Mouse (Mus musculus) 3134 (cell line): Measurements from ENCODE around the gene Snn.
A peak's percentile ranks its signal among the peaks of the same experiment; 100 is the strongest.
"Not testable (repeated sequence)": the region's sequence is repeated elsewhere in the genome, so short reads cannot be mapped to it uniquely, and the experiment has no call there.

Experiments
- DNase-seq: peaks from one replicate; pipeline ENCODE4 v3.0.0-alpha.2; 2011; ENCODE audit warnings: low spot score; ENCODE audit not compliant: insufficient read length; ENCODE audit errors: extremely low read depth

The Snn gene

GRCm38 (mm10) chr16:11060645-11061044 lies at the start of gene Snn:
Gene Snn (plus strand): TSS chr16:11060945.
- DNase-seq: no peak

DNA sequence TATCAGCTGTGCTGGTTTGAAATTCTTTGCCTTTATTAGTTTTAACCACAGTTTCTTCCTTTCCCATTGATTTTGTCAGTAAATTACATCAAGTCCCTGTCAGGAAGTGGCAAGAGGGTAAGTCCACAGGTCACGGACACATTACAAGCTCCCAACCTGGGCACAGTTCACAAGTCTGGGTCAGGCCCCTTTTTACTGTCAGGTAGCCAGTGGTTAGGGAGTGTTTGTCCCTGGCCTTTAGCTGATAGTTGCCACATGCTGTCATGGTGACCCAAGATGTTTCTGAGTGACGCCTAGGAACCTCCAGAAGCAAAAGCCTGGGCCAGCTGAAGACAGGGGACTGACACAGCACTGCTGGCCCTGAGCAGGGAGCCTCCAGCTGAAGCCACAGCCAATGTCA lies 49.5 kb upstream of the Snn start:
- DNase-seq: no peak

DNA sequence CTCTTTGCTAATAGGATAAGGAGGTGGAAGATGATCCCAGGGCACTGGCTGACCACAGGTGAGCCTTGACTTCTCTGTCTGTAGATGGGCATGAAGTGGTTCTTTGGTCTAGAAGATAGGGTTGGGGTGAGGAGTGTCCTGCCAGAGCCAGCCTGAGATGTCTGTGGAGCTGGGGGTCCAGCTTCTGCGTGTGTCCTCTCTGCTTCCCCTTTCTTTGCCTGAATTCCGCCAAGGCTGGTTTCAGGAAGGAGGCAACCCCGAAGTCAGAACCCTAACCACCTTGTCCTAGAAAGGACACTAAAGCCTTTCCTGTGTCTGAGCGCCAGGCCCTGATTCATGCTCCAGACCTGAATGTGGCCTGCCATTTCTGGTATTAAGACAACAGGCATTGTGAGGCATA lies 48.8 kb upstream of the Snn start:
- no peak for DNase-seq

GRCm38 (mm10) chr16:11012571-11013463 lies 47.9 kb upstream of the Snn start:
- peak; percentile 85 for DNase-seq

DNA sequence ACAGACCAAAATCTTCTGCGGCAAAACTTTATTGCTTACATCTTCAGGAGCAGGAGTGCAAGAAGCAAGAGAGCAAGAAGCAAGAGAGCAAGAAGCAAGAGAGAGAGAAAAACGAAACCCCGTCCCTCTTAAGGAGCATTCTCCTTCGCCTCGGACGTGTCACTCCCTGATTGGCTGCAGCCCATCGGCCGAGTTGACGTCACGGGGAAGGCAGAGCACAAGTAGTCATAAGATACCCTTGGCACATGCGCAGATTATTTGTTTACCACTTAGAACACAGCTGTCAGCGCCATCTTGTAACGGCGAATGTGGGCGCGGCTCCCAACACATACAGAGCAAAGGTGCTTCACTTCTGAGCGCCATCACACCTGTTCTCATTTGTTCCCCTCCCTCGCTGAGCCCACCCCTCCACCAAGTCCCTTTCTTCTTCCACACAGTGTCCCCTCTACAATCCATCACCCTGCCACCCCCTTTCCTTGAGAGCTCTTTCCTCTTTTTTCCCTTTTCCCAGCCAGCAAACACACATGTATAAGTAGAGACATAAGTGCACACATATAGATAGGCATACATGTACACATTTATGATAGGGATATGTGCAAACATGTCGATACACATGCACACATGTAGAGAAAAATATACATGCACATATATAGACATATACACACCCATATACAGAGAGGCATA lies 47.1 kb upstream of the Snn start:
- not testable (repeated sequence) for DNase-seq

- DNase-seq: no peak
Observed at GRCm38 (mm10) chr16:11014407-11014806, 46.3 kb upstream of the Snn start.

GRCm38 (mm10) chr16:11016353-11016752 lies 44.4 kb upstream of the Snn start:
- DNase-seq: no peak

DNA sequence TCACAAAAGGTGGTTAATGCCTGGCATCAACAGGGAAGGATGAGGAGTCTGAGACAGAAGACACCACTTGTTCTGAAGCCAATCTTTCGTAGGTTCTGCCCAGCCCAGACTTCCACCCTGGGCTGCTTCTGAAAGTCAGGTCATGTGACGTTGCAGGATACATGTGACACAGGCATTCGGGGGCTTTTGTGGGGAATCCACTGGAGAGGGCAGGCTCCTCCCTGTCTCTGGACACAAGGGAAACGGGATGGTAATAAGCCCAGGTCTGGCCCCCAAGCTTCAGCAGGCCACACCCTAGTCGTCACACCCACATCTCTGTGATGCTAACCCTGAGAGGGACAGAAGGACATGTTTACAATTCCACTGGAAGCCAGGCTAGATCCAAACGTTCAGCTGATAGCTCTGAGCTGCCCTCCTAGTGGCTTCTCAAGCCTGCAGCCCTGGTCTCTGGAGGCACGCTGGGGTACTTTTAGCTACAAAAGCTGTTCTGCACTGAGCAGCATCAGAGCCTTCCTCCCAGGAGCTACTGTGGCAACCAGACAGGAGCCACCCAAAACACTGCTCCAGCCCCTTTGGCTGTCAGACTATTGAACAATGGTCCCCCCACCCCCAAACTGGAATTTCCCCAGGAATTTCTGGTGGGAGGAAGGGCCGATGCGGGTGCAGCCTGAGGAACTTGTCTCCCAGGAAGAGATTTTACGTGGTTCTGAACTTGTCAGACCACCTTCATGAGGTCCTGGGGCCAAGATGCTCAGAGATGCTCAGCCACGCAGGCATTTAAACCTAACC lies 42.7 kb upstream of the Snn start:
- DNase-seq: no peak

- peak; percentile 80 for DNase-seq
Observed at GRCm38 (mm10) chr16:11021403-11022112, 39.2 kb upstream of the Snn start.

DNA sequence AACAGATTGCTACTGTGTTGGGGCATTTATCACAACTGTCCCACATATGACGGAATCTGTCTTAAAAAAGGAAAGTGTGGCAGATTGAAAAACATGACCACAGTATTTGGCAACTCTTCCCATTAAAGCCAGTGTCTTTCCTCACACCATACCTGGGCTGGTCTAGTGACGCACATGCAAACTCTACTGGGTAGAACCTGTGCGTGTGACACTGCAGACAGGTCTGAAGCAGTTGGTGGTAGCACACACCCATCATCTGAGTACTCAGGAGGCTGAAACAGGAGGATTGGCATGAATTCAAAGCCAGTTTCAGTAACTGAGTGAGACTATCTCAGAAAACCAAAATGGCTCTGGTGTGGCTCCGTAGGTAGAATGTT lies 38.6 kb upstream of the Snn start:
- no peak for DNase-seq

GRCm38 (mm10) chr16:11023618-11024017 lies 37.1 kb upstream of the Snn start:
- DNase-seq: no peak

DNA sequence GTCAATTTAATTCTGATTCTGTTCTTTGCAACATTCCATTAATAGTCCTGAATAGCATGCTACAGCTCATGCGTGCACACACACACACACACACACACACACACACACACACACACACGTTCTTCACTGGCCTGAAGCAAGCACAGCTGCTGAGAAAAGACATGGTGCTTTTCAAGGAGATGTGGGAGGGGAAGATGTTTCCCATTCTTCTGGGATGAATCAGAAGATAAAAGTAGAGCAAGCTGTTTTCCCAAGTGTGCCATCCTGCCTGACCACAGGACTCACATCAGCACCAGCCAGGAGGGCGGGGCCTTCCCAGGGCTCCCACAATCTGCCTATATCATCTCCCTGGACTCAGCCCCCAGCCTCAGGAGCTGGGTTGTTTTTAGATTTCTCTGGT lies 35.9 kb upstream of the Snn start:
- peak; percentile 85 for DNase-seq

DNA sequence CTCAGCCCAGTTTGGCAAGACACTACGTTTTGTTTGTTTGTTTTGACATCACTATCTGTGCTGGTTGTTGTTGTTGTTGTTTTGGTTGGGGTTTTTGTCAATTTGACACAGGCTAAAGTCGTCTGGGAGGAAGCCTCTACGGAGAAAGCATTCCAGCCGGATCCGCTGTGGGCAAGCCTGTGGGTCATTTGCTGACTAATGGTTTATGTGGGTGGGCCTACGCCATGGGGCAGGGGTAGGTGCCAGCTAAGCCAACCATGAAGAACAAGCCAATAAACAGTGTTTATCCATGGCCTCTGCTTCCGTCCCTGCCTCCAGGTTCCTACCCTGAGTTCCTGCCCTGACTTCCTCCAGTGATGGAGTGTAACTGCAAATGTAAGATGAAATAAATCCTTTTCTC lies 32.5 kb upstream of the Snn start:
- peak; percentile 68 for DNase-seq

- DNase-seq: no peak
Observed at GRCm38 (mm10) chr16:11030844-11031243, 29.9 kb upstream of the Snn start.

GRCm38 (mm10) chr16:11031320-11031719 lies 29.4 kb upstream of the Snn start:
- DNase-seq: no peak

GRCm38 (mm10) chr16:11034193-11034803 lies 26.4 kb upstream of the Snn start:
- DNase-seq: peak; percentile 72

- DNase-seq: no peak
Observed at GRCm38 (mm10) chr16:11035273-11035672, 25.5 kb upstream of the Snn start.

GRCm38 (mm10) chr16:11035790-11036431 lies 24.8 kb upstream of the Snn start:
- DNase-seq: peak; percentile 72

- no peak for DNase-seq
Observed at GRCm38 (mm10) chr16:11040603-11041002, 20.1 kb upstream of the Snn start.

DNA sequence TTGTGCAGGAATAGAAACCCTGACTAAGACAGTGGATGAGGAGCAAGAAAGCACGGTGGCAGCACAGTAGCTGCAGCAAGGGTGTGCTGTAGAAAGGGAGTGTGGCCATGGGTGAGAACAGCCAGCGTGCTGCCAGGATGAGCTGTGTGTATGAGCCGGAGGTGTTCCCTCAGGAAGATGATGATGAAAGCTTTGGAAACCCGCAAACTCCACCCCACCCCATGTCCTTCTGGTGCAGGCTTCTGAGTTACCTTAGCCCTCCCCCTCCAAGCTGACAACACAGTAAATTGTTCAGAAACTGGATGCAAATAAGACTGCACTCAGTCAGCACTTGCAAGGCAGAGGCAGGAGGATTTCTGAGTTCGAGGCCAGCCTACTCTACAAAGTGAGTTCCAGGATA lies 17.5 kb upstream of the Snn start:
- DNase-seq: no peak
